Mouse (Mus musculus) kidney, embryonic 16.5 days (tissue): ENCODE results near the gene Cd81. TPM values are rescaled to one million over a fixed set of nuclear protein-coding genes. Genes with fewer than 3 reads are reported as not detected.

ENCODE experiments used
- ATAC-seq: fragments of 200-750 bp; cut with Nextera tagmentation; 2 replicates; pipeline ENCODE4 v1.8.0; 2017; ENCODE audit warnings: moderate TSS enrichment; ENCODE audit not compliant: low FRiP score, low TSS enrichment
- H3K27ac ChIP-seq: fragments of 300-500 bp; sonication (generic); 2 replicates; pipeline ENCODE4 v1.5.1; 2014; ENCODE audit warnings: low read length
- H3K27me3 ChIP-seq: fragments of 300-500 bp; sonication (generic); 2 replicates; pipeline ENCODE4 v1.6.1; 2014; ENCODE audit warnings: low read length, control low read depth, mixed read lengths; ENCODE audit not compliant: insufficient read depth
- H3K36me3 ChIP-seq: fragments of 300-500 bp; sonication (generic); 2 replicates; pipeline ENCODE4 v1.6.1; 2014; ENCODE audit warnings: low read length, control low read depth, mixed read lengths; ENCODE audit not compliant: insufficient read depth
- H3K4me1 ChIP-seq: fragments of 300-500 bp; sonication (generic); 2 replicates; pipeline ENCODE4 v1.6.1; 2014; ENCODE audit warnings: low read length, control low read depth, mixed read lengths; ENCODE audit not compliant: insufficient read depth
- H3K4me2 ChIP-seq: fragments of 300-500 bp; sonication (generic); replicated peaks from 2 replicates; pipeline ENCODE4 v1.6.1; 2014; ENCODE audit warnings: low read depth, low read length
- H3K4me3 ChIP-seq: fragments of 300-500 bp; sonication (generic); 2 replicates; pipeline ENCODE4 v1.5.1; 2014; ENCODE audit warnings: mild to moderate bottlenecking, low read length
- H3K9ac ChIP-seq: fragments of 300-500 bp; sonication (generic); replicated peaks from 2 replicates; pipeline ENCODE4 v1.6.1; 2014; ENCODE audit warnings: low read length
- H3K9me3 ChIP-seq: fragments of 300-500 bp; sonication (generic); 2 replicates; pipeline ENCODE4 v1.6.1; 2016; ENCODE audit warnings: low read length, control low read depth
- WGBS: fragments of 180-500 bp; shearing (Covaris S2); extraction: QIAGEN DNeasy Blood & Tissue Kit; methylation state at CpG from one replicate; pipeline ENCODE4 v1.1.7; 2014; 5-methylcytosine and 5-hydroxymethylcytosine counted together
- polyA plus RNA-seq: library from polyadenylated mRNA; unstranded; fragments of >200 nt; fragmentation: Nextera tagmentation; extraction: Ambion mirVana; gene quantifications from 2 replicates; pipeline ENCODE4 v1.2.1, GENCODE M21; 2015

Cd81 gene
- polyA plus RNA-seq, 1 experiment from 2014 or later = 698 TPM

DNA sequence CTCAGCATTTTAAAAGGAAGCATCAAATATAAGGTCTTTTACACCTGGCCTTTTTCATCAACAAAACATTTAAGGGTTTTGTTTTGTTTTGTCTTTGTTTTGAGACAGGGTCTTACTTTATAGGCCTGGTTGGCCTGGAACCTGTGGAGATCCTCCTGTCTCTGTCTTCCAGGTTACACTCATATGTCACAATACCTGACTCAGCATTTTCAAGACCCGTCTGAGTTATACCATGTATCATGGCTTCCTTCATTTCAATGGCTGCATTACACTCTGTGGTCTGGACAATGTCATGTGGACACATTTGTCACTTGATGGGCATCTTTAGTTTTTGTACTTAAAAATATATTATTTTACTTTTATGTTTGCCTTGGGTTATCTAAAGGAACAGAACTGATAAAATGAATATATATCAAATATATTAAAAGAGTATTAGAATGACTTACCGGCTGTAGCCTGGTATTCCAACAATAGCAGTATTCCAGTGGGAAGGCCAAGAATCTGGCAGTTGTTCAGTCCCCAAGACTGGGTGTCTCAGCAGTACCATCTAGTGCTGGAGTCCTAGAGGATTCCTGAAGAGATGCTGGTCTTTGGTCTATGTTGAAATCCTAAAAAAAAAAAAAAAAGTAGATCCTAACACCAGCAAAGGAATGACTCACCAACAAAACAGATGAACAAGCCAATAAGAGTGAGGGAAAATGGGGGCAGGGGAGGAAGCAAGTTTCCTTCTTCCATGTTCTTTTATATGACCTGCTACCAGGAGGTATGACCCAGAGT is 8.3 kb upstream of the Cd81 start:
- 90% methylated on average over 2 of the region's 2 CpGs for WGBS
- no peak overlapping the region for H3K27ac ChIP-seq
- H3K36me3 ChIP-seq = no peaks in the 10 kb centered on the region
- H3K4me2 ChIP-seq = no peak overlapping the region
- no peak overlapping the region for H3K9ac ChIP-seq
- no peak overlapping the region for H3K4me3 ChIP-seq
- peaks cover 4% of the 10 kb centered on the region; the same call in 1 of the 2 replicates for H3K9me3 ChIP-seq
- H3K4me1 ChIP-seq = peaks cover 14% of the 10 kb centered on the region; the same call in 1 of the 2 replicates
- H3K27me3 ChIP-seq = no peaks in the 10 kb centered on the region
- ATAC-seq = no peak

DNA sequence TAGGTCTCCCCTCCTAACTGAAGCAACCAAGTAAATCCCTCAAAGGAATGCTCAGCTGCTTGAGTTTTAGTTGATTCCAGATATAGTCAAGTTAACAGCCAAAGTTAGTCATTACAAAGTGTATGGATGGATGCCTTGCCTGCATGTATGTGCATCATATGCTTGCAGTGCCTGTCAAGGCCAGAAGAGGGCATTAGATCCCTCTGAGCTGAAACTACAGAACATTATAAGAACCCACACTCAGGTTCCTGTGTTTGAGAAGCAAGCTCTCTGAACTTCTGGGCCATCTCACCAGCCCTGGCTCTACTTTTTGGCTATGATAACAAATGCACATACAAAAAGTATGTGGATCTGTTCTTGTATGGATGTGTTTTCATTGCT is 7.7 kb upstream of the Cd81 start:
- H3K27ac ChIP-seq = no peak overlapping the region
- no peaks in the 10 kb centered on the region for H3K36me3 ChIP-seq
- H3K4me3 ChIP-seq = no peak overlapping the region
- no peak for ATAC-seq
- H3K9me3 ChIP-seq = peaks cover 4% of the 10 kb centered on the region; the same call in 1 of the 2 replicates
- no peaks in the 10 kb centered on the region for H3K27me3 ChIP-seq
- H3K4me2 ChIP-seq = no peak overlapping the region
- H3K4me1 ChIP-seq = peaks cover 14% of the 10 kb centered on the region; the same call in 1 of the 2 replicates
- no peak overlapping the region for H3K9ac ChIP-seq

DNA sequence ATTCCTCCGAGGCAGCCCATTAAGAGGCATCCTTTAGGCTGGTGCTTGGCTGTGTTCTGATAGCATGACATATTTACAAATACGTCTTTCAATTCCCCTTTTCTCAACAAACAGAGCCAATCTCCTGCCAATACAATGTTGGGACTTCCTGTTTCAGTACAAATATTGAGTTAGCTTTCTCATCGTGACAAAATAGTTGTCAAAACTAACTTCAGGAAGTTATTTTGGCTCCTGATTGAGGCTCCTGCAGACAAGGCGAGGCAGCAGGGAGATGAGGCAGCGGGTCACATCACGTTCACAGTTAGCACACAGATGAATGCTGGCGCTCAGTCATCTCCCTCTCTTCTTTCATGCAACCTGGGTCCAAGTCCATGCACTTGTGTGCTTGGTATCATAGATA is 6.2 kb upstream of the Cd81 start:
- H3K9me3 ChIP-seq = peaks cover 4% of the 10 kb centered on the region; the same call in 1 of the 2 replicates
- ATAC-seq = no peak
- H3K27ac ChIP-seq = no peak overlapping the region
- no peak overlapping the region for H3K4me3 ChIP-seq
- 77% methylated on average over 7 of the region's 7 CpGs for WGBS
- H3K36me3 ChIP-seq = no peaks in the 10 kb centered on the region
- no peak overlapping the region for H3K4me2 ChIP-seq
- no peak overlapping the region for H3K9ac ChIP-seq
- peaks cover 11% of the 10 kb centered on the region; the same call in 1 of the 2 replicates for H3K4me1 ChIP-seq
- no peaks in the 10 kb centered on the region for H3K27me3 ChIP-seq

DNA sequence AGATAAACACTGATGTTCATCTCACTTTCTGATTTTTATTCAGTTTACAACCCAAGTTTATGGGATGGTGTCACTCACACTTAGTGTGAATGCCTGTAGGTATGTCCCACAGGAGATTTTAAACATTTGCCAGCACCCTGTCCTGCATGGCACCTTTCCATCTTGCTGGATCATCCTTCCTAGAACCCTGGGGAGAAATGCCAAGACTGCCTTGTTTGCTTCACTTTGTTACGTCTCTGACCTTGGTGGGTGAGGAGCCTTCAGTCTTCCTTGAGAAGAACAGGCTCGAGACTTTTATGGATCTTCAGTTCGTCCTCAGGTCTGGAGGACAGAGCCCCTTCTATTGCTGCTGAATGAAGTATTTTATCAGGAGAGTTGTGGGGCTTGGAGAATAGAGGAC is 3.2 kb upstream of the Cd81 start:
- no peak overlapping the region for H3K4me2 ChIP-seq
- H3K27ac ChIP-seq = no peak overlapping the region
- ATAC-seq = no peak
- peaks cover 10% of the 10 kb centered on the region for H3K4me1 ChIP-seq
- H3K27me3 ChIP-seq = no peaks in the 10 kb centered on the region
- H3K4me3 ChIP-seq = no peak overlapping the region
- no peaks in the 10 kb centered on the region for H3K36me3 ChIP-seq
- H3K9me3 ChIP-seq = peaks cover 4% of the 10 kb centered on the region; the same call in 1 of the 2 replicates
- WGBS = 82% methylated on average over 3 of the region's 3 CpGs
- H3K9ac ChIP-seq = no peak overlapping the region

DNA sequence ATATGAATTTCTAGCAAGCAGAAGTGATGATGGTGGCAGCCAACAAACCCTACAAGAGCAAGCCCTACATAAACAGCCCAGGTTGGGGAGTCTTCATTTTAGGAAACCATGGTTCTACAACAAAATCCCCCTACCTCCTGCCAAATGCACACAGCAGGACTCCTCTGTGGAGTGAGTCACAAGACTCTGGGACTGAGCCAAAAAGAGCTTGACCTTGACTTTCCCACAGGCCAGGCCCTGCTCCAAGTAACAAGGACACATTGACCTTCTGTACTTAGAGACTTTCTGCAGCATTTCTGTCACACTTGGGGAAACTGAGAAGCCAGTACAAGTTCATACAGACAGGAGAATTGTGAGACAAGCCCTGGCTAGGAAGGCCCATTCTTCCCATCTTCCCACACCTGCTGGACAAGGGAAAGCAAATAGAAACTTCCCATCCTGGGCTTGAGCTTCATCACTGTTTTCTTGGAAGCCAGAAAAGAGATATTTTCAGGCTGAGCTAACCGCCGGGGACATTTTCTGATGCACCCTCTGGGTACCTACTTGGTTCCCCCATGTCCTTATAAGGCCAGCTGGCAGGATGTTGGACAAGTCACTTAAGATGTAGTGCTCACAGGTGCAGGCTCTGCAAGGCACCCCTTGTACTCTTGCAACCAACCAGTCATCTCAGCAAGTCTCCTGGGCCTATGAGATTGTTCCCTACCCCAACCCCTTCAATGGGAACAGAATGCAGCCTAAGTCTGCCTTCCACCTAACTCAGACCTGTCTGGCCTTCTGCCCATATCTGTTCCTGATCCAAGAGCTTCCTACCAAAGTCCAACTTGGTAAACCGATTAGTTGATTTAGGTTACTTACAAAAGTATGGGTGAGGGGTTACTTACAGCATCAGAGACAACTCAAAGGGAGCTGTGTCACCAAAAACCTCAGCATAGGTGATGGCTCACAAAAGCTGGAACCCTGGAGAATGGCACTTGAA is 2.4 kb upstream of the Cd81 start:
- no peaks in the 10 kb centered on the region for H3K27me3 ChIP-seq
- H3K36me3 ChIP-seq = no peaks in the 10 kb centered on the region
- no peak for ATAC-seq
- H3K9me3 ChIP-seq = no peaks in the 10 kb centered on the region
- peaks cover 18% of the 10 kb centered on the region for H3K4me1 ChIP-seq
- 95% methylated on average over 3 of the region's 3 CpGs for WGBS
- H3K27ac ChIP-seq = no peak overlapping the region
- H3K4me2 ChIP-seq = no peak overlapping the region
- H3K9ac ChIP-seq = no peak overlapping the region
- no peak overlapping the region for H3K4me3 ChIP-seq

DNA sequence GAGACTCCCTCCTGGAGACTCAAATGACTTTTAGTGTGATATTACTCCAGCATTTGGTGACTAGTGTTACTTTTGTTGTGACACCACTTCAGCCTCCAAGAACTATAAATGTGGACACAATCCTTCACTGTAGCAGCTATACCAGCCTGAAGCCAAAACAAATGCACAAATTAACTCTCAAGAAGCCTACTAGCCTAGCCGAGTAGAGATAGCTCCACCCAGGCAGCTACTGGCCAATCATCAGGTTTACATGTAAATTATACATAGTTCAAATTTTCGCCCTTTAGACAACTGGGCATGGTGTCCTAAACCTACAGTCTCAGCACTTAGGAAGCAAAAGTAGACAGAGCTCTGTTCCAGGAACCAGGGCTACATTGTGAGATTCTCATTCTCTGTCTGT is 1.2 kb upstream of the Cd81 start:
- Histone ChIP-seq H3K9me3 (no peaks in the 10 kb centered on the region), H3K36me3 (no peaks in the 10 kb centered on the region), H3K4me1 (peaks cover 30% of the 10 kb centered on the region), H3K27me3 (no peaks in the 10 kb centered on the region), H3K4me3 (no peak overlapping the region), H3K9ac (no peak overlapping the region), H3K4me2 (no peak overlapping the region), H3K27ac (no peak overlapping the region)
- ATAC-seq = no peak
- 51% methylated on average over 2 of the region's 2 CpGs for WGBS

DNA sequence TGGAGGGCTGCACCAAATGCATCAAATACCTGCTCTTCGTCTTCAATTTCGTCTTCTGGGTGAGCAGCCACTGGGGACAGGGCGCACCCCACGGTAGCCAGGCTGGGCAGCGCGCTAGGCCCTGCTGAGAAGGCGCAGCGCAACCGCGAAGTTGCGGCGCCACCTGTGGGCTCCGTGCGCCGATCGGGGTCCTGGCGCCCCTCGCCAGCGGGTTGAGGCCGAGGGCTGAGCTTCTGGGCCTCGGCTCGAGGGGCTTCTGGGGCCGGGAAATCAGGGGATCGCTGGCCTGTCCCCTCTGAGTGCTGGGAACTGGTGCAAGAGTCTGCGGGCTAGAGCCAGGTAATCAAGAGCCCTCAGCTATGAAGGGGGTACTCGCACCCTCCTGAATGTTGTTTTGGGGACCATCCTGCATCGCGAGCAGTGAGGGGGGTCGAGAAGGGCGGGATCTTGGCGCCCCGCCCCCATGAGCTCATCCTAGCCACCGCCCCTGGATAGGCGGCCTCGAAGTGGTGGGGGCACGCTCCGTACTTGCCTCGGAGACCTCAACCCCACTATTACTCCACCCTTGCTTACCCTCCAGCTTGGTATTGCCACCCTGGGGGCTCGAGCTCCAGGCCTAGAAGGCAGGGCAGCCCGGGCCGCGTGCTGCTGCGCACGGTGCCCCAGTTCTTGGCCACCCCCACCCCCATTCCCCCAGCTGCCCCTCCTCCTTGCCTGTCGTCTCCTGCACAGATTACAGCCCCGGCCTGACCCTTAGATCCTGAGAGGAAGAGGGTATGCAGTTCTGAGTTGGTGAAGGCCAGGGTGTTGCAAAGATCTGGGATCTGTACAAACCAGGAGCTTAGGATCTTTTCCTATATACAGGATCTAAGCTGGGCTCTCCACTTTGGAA is 715 bp downstream of the Cd81 start:
- no peaks in the 10 kb centered on the region for H3K36me3 ChIP-seq
- WGBS = 0% methylated on average over 46 of the region's 46 CpGs
- peak overlapping the region; percentile 93 for H3K27ac ChIP-seq
- H3K4me2 ChIP-seq = peak overlapping the region; percentile 95
- no peaks in the 10 kb centered on the region for H3K9me3 ChIP-seq
- peak overlapping the region; percentile 93 for H3K4me3 ChIP-seq
- peak; percentile 60 for ATAC-seq
- peak overlapping the region; percentile 99 for H3K9ac ChIP-seq
- H3K4me1 ChIP-seq = peaks cover 47% of the 10 kb centered on the region
- H3K27me3 ChIP-seq = no peaks in the 10 kb centered on the region

DNA sequence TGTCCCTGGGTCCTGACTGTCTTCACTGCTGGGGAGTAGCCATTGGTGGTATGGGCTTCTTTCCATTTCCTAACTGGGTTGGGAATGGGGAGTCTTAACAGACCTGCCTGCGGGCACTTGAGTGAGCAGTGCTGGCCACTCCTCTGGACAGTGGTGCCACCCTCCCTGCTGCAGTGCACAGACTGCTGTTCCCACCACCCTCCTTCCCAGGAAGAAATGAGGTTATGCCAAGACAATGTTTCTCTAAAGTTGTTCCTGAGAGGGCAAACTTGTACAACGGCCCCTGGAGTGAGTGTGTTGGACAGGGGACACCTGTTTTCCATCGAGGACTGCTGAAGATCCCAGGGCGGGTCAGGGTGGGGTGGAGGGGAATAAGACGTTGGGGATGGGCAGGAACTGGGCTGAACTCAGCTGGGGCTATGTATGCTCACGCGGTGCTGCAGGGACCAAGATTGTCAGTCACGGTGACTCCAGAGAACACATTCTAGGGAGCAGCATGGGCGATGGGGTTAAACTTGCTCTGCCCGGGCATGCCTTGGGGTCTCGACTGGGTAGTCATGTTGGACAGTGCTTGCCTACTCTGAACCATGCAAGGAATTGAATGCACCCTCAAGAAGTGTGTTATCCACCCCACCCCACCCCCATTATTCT is 1.5 kb downstream of the Cd81 start:
- ATAC-seq = peak; percentile 20; the same call in 1 of the 2 replicates
- Histone ChIP-seq H3K9ac (peak overlapping the region; percentile 99), H3K9me3 (no peaks in the 10 kb centered on the region), H3K36me3 (no peaks in the 10 kb centered on the region), H3K27ac (peak overlapping the region; percentile 93), H3K4me3 (peak overlapping the region; percentile 93), H3K27me3 (no peaks in the 10 kb centered on the region), H3K4me1 (peaks cover 48% of the 10 kb centered on the region), H3K4me2 (peak overlapping the region; percentile 95)
- WGBS = 32% methylated on average over 11 of the region's 11 CpGs

DNA sequence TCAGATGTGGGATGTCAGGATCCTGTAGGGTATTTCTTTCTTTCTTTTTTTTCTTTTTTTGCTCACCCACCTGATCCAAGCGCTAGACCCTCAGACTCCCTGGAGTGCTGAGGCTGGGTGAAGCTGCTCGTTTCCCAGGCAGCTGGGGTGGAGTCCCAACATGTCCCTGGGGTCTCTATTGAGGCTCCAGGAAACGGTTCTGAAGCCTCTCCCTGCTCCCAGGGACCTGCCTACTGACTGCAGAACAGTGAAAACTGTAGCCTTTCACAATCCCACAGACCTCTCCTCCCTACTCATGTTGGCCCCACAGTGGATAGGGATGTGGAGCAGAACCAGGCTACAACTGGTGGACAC is 2.0 kb downstream of the Cd81 start:
- peak overlapping the region; percentile 11; the same call in 1 of the 2 replicates for H3K27ac ChIP-seq

More for the DNA sequence above, 2.0 kb downstream of the Cd81 start:
- ATAC-seq = no peak
- Histone ChIP-seq H3K9ac (peak overlapping the region; percentile 99), H3K9me3 (no peaks in the 10 kb centered on the region), H3K4me3 (peak overlapping the region; percentile 93), H3K4me1 (peaks cover 51% of the 10 kb centered on the region), H3K4me2 (peak overlapping the region; percentile 95), H3K27me3 (no peaks in the 10 kb centered on the region), H3K36me3 (no peaks in the 10 kb centered on the region)
- WGBS = 37% methylated on average over 3 of the region's 3 CpGs
